Mouse (Mus musculus) erythroblast, embryonic 14.5 days (primary cell): ENCODE results near the gene Mplkip. TPM values are rescaled to one million over a fixed set of nuclear protein-coding genes. Genes with fewer than 3 reads are reported as not detected.
A peak's percentile ranks its signal among the peaks of the same experiment; 100 is the strongest.

ENCODE experiments used
- H3K27me3 ChIP-seq: 2 replicates; pipeline ENCODE4 v1.6.1; 2012; ENCODE audit warnings: inconsistent platforms; ENCODE audit not compliant: control insufficient read depth
- H3K36me3 ChIP-seq: 2 replicates; pipeline ENCODE4 v1.6.1; 2012; ENCODE audit warnings: mild to moderate bottlenecking, inconsistent platforms; ENCODE audit not compliant: control insufficient read depth
- H3K4me1 ChIP-seq: 2 replicates; pipeline ENCODE4 v1.6.1; 2012; ENCODE audit warnings: inconsistent platforms; ENCODE audit not compliant: control insufficient read depth
- H3K4me3 ChIP-seq: replicated peaks from 2 replicates; pipeline ENCODE3; 2012; ENCODE audit warnings: moderate library complexity, mild to moderate bottlenecking, inconsistent platforms
- H3K9me3 ChIP-seq: 2 replicates; pipeline ENCODE4 v1.6.1; 2012; ENCODE audit warnings: low read length, inconsistent platforms, mixed read lengths; ENCODE audit not compliant: control insufficient read depth
- GATA1 ChIP-seq: IDR thresholded peaks from 2 replicates; pipeline ENCODE4 v1.6.1; 2012; ENCODE audit warnings: low read length, inconsistent platforms, mixed read lengths
- TAL1 ChIP-seq: IDR thresholded peaks from 3 replicates; pipeline ENCODE4 v1.6.1; 2012; ENCODE audit warnings: low read length, inconsistent platforms, mixed read lengths
- polyA plus RNA-seq: library from polyadenylated mRNA; stranded (reverse); fragments of >175 nt; gene quantifications from 2 replicates; pipeline ENCODE4 v1.2.3, GENCODE M21; 2012

Mplkip gene
- 1.4 and 2.0 TPM in 2 replicates for polyA plus RNA-seq

DNA sequence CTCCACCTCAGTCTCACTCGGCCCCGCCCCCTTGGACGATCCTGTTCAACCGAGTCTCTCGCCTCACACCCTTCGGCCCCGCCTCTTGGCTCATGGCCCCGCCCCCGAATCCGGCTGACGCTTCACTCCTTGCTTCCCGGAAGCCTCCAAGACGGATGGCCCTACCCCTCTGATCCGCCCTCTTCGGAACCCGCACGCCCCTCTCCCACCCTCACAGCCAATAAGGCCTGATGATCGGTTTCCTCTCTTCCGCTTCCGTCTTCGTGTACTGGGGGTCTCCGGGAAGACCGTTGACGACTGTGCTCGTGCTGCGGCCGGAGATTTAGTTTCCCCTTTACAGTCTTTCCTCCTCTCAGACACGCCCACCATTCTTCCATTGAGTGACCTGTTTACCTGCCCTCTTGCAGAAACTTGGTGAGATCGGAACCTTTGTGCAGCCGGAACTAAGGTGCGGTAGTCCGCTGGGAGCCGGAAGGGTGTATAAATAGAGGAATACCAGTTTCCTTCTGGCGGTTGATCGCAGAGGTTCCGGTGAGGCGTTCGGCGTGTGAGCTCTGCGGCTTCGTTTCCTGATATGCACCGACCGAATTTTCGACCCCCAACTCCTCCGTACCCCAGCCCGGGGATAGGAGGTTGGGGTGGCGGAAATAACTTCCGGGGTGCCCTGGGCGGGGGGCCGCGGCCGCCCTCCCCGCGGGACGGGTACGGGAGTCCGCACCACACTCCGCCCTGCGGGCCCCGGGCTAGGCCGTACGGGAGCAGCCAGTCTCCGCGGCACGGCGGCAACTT is at the start of gene Mplkip, which contains the start of gene Sugct:
Gene Mplkip, plus strand, starts transcription at position 282 of the 789 bp plus-strand sequence.
Gene Sugct, minus strand, starts transcription at position 643 of the 789 bp plus-strand sequence.
- Histone ChIP-seq H3K27me3 (no peaks in the 10 kb centered on the region), H3K9me3 (no peaks in the 10 kb centered on the region), H3K4me3 (peak within 1 kb of the TSS; percentile 93), H3K4me1 (peaks cover 24% of the 10 kb centered on the region), H3K36me3 (peaks cover 7% of the 10 kb centered on the region)
- no peak for TF ChIP-seq GATA1
- no peak for TF ChIP-seq TAL1

DNA sequence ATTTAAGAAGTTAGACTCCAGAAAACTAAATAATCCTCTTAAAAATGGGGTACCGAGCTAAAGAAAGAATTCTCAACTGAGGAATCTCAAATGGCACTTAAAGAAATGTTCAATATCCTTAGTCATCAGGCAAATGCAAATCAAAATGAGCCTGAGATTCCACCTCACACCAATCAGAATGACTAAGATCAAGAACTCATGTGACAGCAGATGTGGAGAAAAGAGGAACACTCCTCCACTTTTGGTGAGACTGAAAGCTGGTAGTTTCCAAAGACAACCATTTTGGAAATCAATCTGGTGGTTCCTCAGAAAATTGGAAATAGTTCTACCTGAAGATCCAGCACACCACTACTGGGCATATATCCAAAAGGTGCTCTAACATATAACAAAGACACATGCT is 27.6 kb upstream of the Mplkip start:
- Histone ChIP-seq H3K9me3 (no peaks in the 10 kb centered on the region), H3K36me3 (no peaks in the 10 kb centered on the region; the same call in 1 of the 2 replicates), H3K27me3 (no peaks in the 10 kb centered on the region), H3K4me1 (no peaks in the 10 kb centered on the region), H3K4me3 (no peak overlapping the region)
- TF ChIP-seq GATA1 (no peak), TAL1 (no peak)

DNA sequence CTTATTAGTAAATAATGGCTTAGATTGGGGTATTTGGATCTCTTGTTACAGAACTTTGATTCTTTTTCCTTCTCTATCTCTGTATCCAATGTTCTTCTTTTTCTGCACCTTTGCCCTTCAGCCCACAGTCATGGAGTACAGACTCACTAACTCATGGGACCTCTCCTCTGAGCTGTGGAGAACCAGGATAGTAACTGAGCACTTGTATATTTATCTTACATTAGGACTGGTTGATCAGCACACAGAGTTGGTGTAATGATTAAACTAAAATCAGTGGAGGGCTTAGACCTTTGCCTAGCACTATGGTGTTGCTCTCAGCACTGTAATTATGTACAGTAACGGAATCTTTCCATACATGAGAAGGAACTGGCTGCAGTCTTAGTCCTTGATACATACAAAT is 23.9 kb upstream of the Mplkip start:
- Histone ChIP-seq H3K4me1 (no peaks in the 10 kb centered on the region), H3K36me3 (no peaks in the 10 kb centered on the region; the same call in 1 of the 2 replicates), H3K4me3 (no peak overlapping the region), H3K9me3 (no peaks in the 10 kb centered on the region), H3K27me3 (no peaks in the 10 kb centered on the region)
- TF ChIP-seq GATA1 (no peak), TAL1 (no peak)

DNA sequence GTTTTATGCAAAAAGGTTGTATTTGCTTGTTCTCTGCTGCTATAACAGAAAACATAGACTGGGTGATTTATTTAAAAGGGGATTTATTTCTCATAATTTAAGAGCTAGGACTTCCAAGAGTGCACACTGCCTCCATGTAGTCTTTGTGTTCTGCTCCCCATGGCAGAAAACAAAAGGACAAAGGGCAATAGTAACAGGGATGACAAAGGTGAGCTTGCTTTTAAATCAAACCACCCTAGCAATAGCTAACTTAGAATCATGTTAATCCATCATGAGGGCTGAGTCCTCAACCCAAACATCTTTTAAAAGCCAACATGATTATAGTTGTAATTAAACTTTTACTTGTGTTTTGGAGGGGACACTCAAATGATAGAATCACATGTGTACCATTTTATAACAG is 5.5 kb upstream of the Mplkip start:
- Histone ChIP-seq H3K9me3 (no peaks in the 10 kb centered on the region), H3K4me3 (no peak overlapping the region), H3K27me3 (no peaks in the 10 kb centered on the region), H3K36me3 (no peaks in the 10 kb centered on the region), H3K4me1 (peaks cover 11% of the 10 kb centered on the region)
- TF ChIP-seq TAL1 (no peak), GATA1 (no peak)

DNA sequence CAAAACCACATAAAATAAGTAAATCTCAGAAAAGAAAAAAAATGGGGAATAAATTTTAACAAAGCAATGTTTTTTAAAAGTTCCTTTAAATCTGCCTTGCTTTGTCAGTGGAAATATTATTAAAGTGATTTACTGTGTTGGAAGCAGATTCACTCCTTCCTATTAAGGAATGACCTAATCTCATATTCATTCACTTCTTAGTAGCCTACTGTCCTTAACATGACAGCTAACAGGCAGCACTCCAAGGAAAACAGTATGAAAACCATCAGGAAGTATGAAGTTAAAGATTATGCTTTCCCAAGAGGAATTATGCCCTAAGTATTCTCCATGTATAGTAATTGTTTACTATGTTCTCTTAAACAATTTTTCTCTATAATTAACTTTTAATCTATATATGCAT is 4.3 kb upstream of the Mplkip start:
- Histone ChIP-seq H3K9me3 (no peaks in the 10 kb centered on the region), H3K4me3 (no peak overlapping the region), H3K27me3 (no peaks in the 10 kb centered on the region), H3K4me1 (peaks cover 11% of the 10 kb centered on the region), H3K36me3 (no peaks in the 10 kb centered on the region)
- TF ChIP-seq GATA1 (no peak), TAL1 (no peak)

DNA sequence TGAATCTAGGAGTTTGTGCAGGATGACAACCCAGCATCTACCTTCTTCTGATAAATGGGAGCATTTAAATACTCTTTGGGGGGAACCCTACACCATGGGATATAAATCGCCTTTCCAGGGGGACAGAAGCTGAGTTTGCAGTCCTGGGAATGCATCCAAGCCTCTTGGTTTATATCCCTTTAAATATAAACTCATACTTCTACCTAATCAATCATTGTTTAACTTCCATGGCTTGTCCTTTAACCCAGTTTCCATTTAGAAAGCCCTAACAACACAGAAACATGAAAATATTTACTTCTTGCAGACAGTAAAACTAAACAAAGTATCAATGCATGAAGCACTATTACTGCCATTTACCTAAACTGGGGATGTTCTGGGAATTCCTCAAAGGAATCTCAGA is 3.6 kb upstream of the Mplkip start:
- Histone ChIP-seq H3K4me3 (no peak overlapping the region), H3K9me3 (no peaks in the 10 kb centered on the region), H3K27me3 (no peaks in the 10 kb centered on the region), H3K4me1 (peaks cover 15% of the 10 kb centered on the region), H3K36me3 (no peaks in the 10 kb centered on the region)
- TF ChIP-seq GATA1, result no peak
- no peak for TF ChIP-seq TAL1

DNA sequence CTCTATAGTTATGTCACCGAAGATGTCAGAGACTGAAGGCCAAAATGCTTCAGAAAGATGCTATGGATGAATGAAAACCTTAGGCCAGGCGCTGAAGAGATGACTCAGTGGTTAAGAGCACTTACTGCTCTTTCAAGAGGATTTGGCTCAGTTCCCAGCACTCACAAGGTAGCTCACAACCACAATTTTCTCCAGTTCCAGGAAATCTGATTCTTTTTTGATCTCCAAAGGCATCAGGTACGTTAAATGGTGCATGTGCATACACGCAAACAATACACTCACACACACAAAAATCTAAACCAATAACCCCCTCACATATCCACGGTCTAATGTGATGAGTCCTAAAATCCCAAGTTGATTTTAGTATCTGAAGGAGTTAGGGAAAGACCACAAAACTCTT is 1.2 kb upstream of the Mplkip start:
- TF ChIP-seq TAL1, result no peak
- TF ChIP-seq GATA1, result no peak
- Histone ChIP-seq H3K9me3 (no peaks in the 10 kb centered on the region), H3K4me1 (peaks cover 24% of the 10 kb centered on the region), H3K36me3 (peaks cover 7% of the 10 kb centered on the region), H3K4me3 (peak overlapping the region; percentile 93), H3K27me3 (no peaks in the 10 kb centered on the region)

DNA sequence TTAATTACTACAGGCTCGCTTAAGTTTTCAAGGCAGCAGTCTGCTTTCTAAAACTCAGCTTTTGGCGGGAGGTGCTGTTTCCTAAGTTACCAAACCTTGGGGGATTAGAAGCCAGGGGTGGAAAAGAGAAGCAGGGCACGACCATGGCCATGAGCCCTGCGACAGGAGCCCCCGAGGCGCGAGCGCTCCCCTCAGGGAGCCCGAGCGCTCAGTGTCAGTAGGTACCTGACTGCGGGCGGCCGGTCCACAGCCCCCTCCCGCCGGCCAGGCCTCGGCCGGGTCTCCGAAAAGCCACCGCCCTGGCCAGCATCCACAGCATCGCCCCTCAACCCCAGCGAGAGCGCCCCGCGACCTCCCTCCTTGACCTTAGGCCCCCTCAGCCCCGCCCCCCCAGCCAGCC is 578 bp upstream of the Mplkip start:
- Histone ChIP-seq H3K36me3 (peaks cover 7% of the 10 kb centered on the region), H3K9me3 (no peaks in the 10 kb centered on the region), H3K4me1 (peaks cover 24% of the 10 kb centered on the region), H3K27me3 (no peaks in the 10 kb centered on the region), H3K4me3 (peak overlapping the region; percentile 93)
- no peak for TF ChIP-seq GATA1
- TF ChIP-seq TAL1, result no peak

DNA sequence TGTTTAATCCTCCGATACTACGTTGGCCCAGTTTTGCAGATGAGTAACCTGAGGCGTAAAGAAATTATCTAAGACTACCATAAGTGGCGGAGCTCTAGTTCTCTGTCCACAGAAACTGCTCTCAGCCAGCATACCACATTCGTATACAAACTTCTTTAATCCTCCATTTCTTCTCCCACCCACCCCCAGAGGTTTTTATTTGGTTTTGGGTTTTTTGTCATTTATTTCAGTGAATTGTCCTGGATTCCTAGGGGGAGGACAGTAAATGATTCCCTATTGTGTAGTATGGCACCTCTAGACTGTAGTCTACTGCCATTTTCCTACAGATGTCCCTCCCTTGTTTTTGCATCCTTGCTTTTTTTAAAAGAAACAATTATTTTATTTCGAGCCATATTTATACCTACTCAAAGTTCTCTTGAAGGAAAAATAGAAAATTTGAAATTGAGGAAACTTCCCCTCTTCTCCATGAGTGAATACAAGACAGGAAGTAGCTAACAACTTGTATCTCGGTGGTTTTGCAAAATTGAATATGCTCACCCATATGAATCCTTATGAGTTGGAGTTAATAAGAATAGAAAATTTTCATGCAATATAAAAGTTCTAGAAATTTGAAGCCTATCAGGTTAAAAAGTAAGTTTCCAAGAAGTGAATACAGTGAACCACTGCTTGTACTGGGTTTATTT is 1.0 kb downstream of the Mplkip start:
- Histone ChIP-seq H3K36me3 (peaks cover 7% of the 10 kb centered on the region), H3K9me3 (no peaks in the 10 kb centered on the region), H3K4me1 (peaks cover 24% of the 10 kb centered on the region), H3K4me3 (peak overlapping the region; percentile 93), H3K27me3 (no peaks in the 10 kb centered on the region)
- TF ChIP-seq GATA1 (no peak), TAL1 (no peak)
